16 mouse cellular contexts compared by ENCODE assay signal in genomic region chr9:110536636-110537035, GRCm38 (mm10).
"Had no signal": no experiment of that assay in that cellular context is flagged by ENCODE, and none has a peak within 500 bp of the region (broad histone marks: within the 10 kb centered on the region; RNA-seq: fewer than 3 reads in every experiment).

No protein-coding gene starts in this region.

- H3K4me2 ChIP-seq: lung, embryonic 15.5 days; midbrain, embryonic 12.5 days; neural tube, embryonic 12.5 days; stomach, embryonic 15.5 days had no signal

- DNase-seq: lung, adult 2 months; midbrain, embryonic 14.5 days; right cerebral cortex, postnatal 14 days; thymus, adult 2 months; thymus, postnatal 25 days; thymus, postnatal 4 days had no signal

- H3K27ac ChIP-seq: liver, embryonic 14.5 days; lung, embryonic 15.5 days; macrophage; midbrain, embryonic 12.5 days; neural tube, embryonic 12.5 days; stomach, embryonic 15.5 days; stomach, postnatal 0 days had no signal

- H3K9me3 ChIP-seq: lung, embryonic 15.5 days; megakaryocyte, embryonic 14.5 days; midbrain, embryonic 12.5 days; neural tube, embryonic 12.5 days; stomach, embryonic 15.5 days had no signal

- H3K4me3 ChIP-seq: lung, embryonic 15.5 days; megakaryocyte, embryonic 14.5 days; midbrain, embryonic 12.5 days; neural tube, embryonic 12.5 days; stomach, embryonic 15.5 days had no signal

- H3K9ac ChIP-seq: liver, embryonic 14.5 days; lung, embryonic 15.5 days; midbrain, embryonic 12.5 days; neural tube, embryonic 12.5 days; stomach, embryonic 15.5 days had no signal

- H3K27me3 ChIP-seq: lung, embryonic 15.5 days; megakaryocyte, embryonic 14.5 days; midbrain, embryonic 12.5 days; neural tube, embryonic 12.5 days; stomach, embryonic 15.5 days had no signal

- ATAC-seq: lung, postnatal 0 days; midbrain, embryonic 16.5 days had no signal

- H3K36me3 ChIP-seq: neural tube, embryonic 12.5 days; stomach, embryonic 15.5 days had no signal
